Mouse (Mus musculus) frontal cortex, postnatal 36 days (tissue): ENCODE measurements around the gene Rabgap1l.
A peak's percentile ranks its signal among the peaks of the same experiment; 100 is the strongest.
"Not testable (repeated sequence)": the region's sequence is repeated elsewhere in the genome, so short reads cannot be mapped to it uniquely, and the experiment has no call there.

Experiments
- DNase-seq, 2 experiments: peaks; one replicate each; pipeline ENCODE4 v3.0.0; 2022; ENCODE audit warnings: low spot score in 2 of 2

The Rabgap1l gene

GRCm38 (mm10) chr1:160282166-160282874 is 510.7 kb downstream of the Rabgap1l start:
- not testable (repeated sequence) for DNase-seq

GRCm38 (mm10) chr1:160281337-160282084 is 511.5 kb downstream of the Rabgap1l start:
- DNase-seq, result no peak

GRCm38 (mm10) chr1:160280603-160281002 is 512.4 kb downstream of the Rabgap1l start:
- no peak for DNase-seq

- peak in 1 of 2 experiments; percentile 70 for DNase-seq
These were observed 514.9 kb downstream of the Rabgap1l start for GRCm38 (mm10) chr1:160277940-160278682.

DNA sequence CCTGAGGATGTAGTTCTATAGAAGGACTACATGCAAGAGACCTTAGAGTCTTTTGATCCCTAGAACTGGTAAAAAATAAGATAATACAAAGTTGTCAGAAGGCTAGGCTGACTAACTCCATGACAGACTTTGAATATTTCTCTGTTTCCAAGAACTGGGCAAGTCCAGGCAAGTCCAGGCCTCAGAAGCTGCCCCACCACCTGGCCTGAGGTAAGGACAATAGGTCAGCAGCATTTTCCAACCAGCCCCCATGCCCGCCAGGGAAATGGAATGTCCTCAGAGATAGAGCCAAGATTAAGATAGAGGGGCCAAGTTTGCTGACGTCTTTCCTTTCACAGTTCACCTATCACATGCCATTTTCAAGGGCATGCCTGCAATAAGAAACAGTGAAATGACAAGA is 517.8 kb downstream of the Rabgap1l start:
- no peak for DNase-seq

DNA sequence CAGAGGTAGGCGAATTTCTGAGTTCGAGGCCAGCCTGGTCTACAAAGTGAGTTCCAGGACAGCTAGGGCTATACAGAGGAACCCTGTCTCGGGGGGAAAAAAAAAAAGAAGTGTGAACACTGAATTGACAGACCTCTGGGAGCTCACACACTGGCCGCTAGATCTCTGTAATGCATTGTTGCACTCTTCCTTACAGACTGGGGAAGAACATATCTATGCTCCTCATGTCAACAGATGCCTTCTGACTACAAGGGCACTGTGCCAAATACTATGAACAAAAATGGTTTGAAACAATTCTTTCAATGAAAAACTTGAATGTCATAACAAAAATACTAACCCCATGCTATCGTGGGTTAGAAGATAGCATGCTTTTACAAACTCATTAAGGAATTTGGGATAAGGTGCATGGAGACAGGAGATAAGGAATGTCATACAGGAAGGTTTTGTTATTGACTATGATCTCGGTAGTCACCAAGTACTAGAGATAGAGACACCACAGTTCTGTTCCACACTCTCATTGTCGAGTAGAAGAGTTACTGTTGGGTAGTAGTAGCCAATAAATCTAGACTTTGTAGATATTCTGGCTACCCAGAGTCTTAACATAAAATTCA is 519.8 kb downstream of the Rabgap1l start:
- no peak for DNase-seq

DNA sequence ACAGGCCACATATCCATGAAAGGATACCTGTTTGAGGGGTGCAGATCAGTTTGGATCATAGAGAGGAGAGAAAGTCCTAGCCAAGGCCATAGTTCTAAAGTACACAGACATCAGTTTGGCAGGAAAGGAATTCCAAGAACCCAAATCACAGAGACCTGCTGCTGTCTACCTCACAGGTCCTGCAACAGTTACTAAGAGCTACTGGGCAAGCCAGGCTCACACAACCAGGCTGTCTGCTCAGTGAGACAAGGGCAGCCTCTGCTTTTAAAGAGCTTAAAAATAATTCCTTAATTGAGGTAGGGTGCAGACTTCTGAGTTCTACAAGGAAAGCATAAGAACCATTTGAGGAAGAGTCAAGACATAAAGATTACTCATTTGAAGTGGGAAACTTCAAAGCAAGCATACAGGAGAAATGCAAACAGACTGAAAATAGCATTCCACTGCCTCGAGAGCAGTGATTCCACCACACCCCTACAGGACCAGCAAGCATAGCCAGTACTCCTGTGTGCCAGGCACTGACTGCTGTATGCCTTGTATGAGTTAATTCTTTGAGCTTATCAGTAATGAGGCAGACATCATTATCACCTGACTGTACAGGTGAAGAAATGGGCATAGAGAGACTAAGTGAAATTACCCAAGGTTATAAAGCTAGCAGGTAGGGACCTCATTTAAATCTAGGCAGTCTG is 521.6 kb downstream of the Rabgap1l start:
- DNase-seq, result no peak

DNA sequence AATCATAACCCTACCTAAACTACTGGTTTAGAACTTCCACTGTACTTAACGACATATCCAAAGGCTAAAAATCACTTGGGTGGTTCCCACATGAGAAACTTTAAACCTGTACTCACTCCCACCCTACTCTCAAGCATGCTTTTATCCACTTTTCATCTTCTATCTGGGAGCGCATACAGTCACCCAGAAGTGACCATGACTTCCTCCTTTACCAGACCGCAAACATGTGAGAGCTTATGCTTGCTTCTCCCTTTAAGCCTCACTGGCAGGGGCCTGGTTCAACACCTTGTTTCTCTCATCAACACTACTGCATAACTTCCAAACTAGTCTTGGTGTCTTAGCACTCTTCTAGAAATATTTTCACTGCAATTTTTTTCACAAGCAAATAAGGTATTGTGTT is 524.7 kb downstream of the Rabgap1l start:
- no peak for DNase-seq

- no peak for DNase-seq
These were observed 529.2 kb downstream of the Rabgap1l start for GRCm38 (mm10) chr1:160263630-160264346.

- no peak for DNase-seq
These were observed 530.0 kb downstream of the Rabgap1l start for GRCm38 (mm10) chr1:160263053-160263452.

DNA sequence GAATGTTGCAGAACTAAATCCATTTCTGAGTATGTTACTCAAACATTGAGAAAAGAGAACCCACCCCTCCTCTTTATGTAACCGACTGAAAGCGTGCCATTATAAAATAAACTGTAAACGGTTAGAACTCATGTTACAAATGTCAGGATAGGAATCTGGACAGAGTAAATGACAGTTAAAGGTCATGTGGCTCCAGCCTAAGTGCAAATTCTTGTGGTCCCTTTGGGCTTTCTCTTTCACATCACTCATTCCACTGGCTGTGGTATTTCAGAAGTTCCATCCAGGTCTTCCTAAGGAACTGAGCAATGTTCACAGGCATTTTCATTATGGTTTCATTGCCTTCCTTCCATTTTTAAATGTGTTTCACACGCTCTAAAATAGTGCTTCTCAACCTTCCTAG is 530.6 kb downstream of the Rabgap1l start:
- DNase-seq, result no peak

DNA sequence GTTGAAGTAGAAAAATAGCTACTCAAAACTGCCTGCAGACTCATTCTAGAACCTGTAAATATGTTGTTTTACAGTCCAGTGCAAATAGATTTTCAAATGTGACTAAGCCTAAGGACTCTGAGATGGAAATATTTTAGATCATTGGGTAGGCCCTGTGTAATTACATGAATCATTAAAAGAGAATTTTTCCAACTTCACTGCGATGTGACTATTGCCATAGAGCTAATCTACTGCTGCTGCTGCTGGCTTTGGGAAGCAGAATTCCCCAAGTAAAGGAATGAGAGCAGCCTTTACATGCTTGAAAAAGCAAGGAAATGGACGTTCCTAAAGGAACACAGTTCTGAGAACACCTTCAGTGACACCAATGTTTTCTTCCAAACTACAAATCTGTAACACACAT is 531.2 kb downstream of the Rabgap1l start:
- DNase-seq, result no peak

- DNase-seq, result no peak
These were observed 532.4 kb downstream of the Rabgap1l start for GRCm38 (mm10) chr1:160260605-160261004.

DNA sequence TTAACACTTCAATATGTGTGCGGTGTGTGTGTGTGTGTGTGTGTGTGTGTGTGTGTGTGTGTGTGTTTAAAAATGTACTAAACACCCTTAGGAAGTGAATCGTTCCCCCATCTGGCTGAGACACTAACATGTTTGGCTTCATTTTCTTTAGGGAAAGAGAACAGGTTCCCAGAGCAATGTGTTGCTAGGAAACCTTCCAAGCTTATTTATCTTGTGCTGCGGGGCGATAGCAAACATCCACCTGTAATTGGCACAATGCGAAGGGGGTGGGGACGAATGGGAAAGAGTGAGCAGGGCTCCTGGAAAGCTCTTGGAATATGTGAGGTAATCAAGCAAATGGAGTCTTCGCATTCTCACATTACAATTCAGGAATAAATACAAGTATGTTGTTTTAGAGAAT is 533.1 kb downstream of the Rabgap1l start:
- no peak for DNase-seq

- DNase-seq, result no peak
These were observed 539.9 kb downstream of the Rabgap1l start for GRCm38 (mm10) chr1:160253108-160253507.

DNA sequence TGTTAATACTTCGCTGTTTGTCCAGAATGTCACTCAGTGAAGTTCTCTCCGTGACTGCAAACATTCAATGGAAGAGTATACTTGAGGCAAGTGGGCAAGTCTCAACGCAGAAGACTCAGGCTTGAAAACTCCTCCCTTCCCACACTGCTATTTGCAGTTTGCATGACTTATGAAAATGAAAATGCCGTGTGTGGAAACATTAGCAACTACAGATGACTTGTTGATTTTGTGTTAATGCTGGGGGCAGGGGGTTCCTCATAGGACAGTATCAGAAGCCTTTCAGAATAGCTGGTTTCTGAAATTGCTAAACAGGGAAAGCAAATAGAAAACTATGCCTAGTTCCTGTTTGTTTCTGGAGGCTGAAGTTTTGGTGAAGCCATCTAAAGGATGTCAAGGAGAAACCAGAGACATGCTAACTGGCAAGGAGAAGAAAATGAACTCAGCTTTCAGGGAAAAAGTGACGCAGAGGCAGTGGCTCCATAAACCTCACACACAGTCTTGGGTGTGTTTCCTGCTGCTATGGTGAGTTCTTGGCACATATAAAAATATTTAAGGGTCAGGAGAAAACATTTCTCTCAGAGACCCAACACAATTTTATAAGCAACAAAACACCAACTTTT is 541.5 kb downstream of the Rabgap1l start:
- DNase-seq, result no peak

DNA sequence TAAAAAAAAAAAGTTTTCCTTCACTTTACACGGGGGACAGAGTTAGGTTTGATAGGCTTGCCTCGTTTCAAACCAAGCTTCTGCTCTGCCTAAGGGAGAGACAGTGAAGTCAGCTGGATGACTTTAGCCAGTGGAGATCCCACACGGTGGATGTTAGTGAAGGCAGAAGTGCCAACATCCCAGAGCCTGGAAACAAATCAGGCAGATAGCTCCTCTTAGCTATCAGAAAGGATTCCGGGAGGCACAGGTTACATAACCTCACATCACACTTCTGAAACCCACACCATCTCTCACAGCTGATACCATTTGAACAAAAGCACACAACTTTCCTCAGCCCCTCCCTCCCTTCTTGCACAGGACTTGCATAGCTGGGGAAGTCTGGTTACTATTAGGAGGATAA is 542.2 kb downstream of the Rabgap1l start:
- DNase-seq, result no peak

- DNase-seq, result no peak
These were observed 543.2 kb downstream of the Rabgap1l start for GRCm38 (mm10) chr1:160249786-160250185.

GRCm38 (mm10) chr1:160247473-160247872 is 545.5 kb downstream of the Rabgap1l start:
- DNase-seq, result no peak

GRCm38 (mm10) chr1:160246844-160247243 is 546.2 kb downstream of the Rabgap1l start:
- DNase-seq, result no peak
